Mouse (Mus musculus): ENCODE data around the gene Trpm2. TPM values are rescaled to one million over a fixed set of nuclear protein-coding genes. Genes with fewer than 3 reads are reported as not detected.
A peak's percentile ranks its signal among the peaks of the same experiment; 100 is the strongest.

Trpm2 gene
- polyA plus RNA-seq, 1 experiment from 2014 or later, result 0.85 TPM

DNA sequence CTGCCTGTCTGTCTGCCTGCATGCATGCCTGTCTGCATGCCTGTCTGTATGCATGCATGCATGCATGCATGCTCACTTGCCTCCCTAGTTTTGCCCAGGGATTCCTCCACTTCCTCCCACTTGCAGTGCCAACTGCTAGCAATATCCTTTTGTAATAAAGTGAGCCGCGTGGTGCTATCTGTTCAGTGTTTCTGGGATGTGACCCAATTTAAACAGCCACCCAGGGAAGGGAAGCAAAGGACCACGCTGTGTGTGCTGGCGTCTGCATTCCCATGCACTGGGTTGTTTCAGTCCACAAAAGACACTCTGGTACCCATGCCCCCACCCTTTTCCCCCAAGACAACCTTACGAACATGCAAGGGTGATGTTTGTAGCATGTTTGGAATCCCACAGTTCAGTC, 49.4 kb downstream of the Trpm2 start:
- WGBS, result 90% methylated on average over 5 of the region's 5 CpGs
- no peaks in the 10 kb centered on the region for H3K36me3 ChIP-seq (replicated peaks)
- DNase-seq (ENCODE audit: low spot score), result no peak
- no peaks in the 10 kb centered on the region for H3K27me3 ChIP-seq (replicated peaks; ENCODE audit: low read depth, poor library complexity, severe bottlenecking)
- no peak overlapping the region for H3K27ac ChIP-seq (replicated peaks)
- no peak overlapping the region for H3K4me3 ChIP-seq
- no peaks in the 10 kb centered on the region for H3K4me1 ChIP-seq
- H3K9me3 ChIP-seq, result no peaks in the 10 kb centered on the region

DNA sequence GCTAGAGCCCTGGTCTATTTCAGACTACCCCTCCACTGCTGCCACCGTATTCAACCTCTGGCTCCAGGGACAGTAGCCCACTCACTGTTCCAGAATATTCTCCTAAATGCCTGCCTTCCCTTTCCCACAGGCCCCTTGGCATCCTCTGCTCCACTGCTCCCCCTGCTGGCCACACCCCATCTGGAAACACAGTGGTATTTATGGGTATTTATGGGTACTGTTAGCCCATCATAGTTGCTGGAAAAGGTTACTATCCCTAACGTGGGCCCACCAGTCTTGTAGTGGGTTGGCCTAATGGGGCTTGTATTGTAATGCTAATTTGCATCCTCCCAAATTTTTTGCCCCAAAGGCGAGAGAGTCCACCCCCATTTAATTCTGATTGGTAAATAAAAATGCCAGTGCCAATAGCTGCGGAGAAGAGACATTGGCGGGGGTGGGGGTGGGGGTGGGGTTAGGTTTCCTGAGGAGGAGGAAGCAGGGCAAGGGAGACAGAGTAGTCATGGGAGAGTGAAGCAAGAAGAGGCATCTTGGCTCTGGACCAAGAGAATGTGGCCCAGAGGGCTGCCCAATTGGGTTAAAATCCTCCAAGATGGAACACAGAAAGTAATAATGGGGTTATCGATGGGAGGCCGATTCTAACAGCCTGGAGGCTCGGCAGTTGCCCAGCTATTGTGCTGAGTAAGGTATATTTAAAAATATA, 53.6 kb downstream of the Trpm2 start:
- Histone ChIP-seq H3K4me3 (no peak overlapping the region), H3K4me1 (no peaks in the 10 kb centered on the region), H3K27me3 (replicated peaks; ENCODE audit: low read depth, poor library complexity, severe bottlenecking) (no peaks in the 10 kb centered on the region), H3K9me3 (no peaks in the 10 kb centered on the region), H3K36me3 (replicated peaks) (no peaks in the 10 kb centered on the region), H3K27ac (replicated peaks) (no peak overlapping the region)
- 64% methylated on average over 8 of the region's 8 CpGs for WGBS
- DNase-seq (ENCODE audit: low spot score), result peak; percentile 59

- WGBS, result 75% methylated on average over 4 of the region's 4 CpGs
- no peaks in the 10 kb centered on the region for H3K9me3 ChIP-seq
- H3K36me3 ChIP-seq (replicated peaks), result no peaks in the 10 kb centered on the region
- no peak overlapping the region for H3K27ac ChIP-seq (replicated peaks)
- no peak overlapping the region for H3K4me3 ChIP-seq
- H3K27me3 ChIP-seq (replicated peaks; ENCODE audit: low read depth, poor library complexity, severe bottlenecking), result no peaks in the 10 kb centered on the region
- no peak for DNase-seq (ENCODE audit: low spot score)
- H3K4me1 ChIP-seq, result no peaks in the 10 kb centered on the region
These were observed 57.1 kb downstream of the Trpm2 start for GRCm38 (mm10) chr10:77913292-77913691.

GRCm38 (mm10) chr10:77912605-77913004, 57.8 kb downstream of the Trpm2 start:
- DNase-seq (ENCODE audit: low spot score), result no peak
- H3K36me3 ChIP-seq (replicated peaks), result no peaks in the 10 kb centered on the region
- H3K9me3 ChIP-seq, result no peaks in the 10 kb centered on the region
- no peak overlapping the region for H3K4me3 ChIP-seq
- WGBS, result 81% methylated on average over 7 of the region's 7 CpGs
- no peak overlapping the region for H3K27ac ChIP-seq (replicated peaks)
- no peaks in the 10 kb centered on the region for H3K4me1 ChIP-seq
- H3K27me3 ChIP-seq (replicated peaks; ENCODE audit: low read depth, poor library complexity, severe bottlenecking), result no peaks in the 10 kb centered on the region

DNA sequence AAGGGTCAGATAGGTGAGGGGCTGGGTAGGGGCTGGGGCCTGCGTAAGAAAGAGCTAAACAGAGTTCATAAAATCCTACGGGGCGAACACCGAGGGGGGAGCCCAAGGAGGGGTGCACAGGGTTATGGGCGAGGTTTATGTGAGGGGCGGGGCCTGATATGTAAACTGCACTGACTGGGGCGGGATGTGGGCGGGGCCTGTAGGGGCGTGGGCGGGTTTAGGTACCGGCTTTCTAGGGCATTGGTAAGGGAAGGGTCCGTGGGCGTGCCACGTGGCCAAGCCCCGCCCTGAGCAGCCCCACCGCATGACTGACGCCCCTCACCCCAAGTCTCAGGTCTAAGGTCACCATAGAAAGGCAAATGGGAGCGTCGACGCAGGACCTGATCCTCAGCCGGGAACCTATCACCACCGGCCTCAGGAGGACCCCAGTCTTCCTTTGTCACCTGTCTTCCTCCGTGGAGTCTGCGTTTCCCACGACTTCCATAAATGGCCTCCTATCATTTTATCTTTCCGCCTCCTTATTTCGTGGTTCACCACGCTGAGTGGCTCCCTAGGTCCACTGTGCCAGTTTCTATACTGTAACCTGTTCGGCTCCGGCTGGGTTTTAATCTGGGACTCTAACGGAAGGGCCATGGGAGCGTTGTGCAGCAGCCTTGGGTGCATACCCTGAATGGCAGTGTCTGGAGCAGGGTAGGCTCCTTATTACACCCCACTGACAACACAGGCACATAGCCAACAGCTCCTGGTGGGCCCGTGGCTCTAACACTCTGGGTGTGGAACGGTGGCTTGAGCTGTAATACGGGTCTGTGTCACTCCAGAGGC, 67.3 kb downstream of the Trpm2 start:
- H3K4me3 ChIP-seq, result peak overlapping the region; percentile 77
- H3K27ac ChIP-seq (replicated peaks), result peak overlapping the region; percentile 81; the same call in 1 of the 2 replicates
- WGBS, result 7% methylated on average over 35 of the region's 35 CpGs
- peak; percentile 87 for DNase-seq (ENCODE audit: low spot score)
- peaks cover 23% of the 10 kb centered on the region for H3K4me1 ChIP-seq
- no peaks in the 10 kb centered on the region for H3K36me3 ChIP-seq (replicated peaks)
- peaks cover 25% of the 10 kb centered on the region for H3K27me3 ChIP-seq (replicated peaks; ENCODE audit: low read depth, poor library complexity, severe bottlenecking)
- H3K9me3 ChIP-seq, result no peaks in the 10 kb centered on the region

DNA sequence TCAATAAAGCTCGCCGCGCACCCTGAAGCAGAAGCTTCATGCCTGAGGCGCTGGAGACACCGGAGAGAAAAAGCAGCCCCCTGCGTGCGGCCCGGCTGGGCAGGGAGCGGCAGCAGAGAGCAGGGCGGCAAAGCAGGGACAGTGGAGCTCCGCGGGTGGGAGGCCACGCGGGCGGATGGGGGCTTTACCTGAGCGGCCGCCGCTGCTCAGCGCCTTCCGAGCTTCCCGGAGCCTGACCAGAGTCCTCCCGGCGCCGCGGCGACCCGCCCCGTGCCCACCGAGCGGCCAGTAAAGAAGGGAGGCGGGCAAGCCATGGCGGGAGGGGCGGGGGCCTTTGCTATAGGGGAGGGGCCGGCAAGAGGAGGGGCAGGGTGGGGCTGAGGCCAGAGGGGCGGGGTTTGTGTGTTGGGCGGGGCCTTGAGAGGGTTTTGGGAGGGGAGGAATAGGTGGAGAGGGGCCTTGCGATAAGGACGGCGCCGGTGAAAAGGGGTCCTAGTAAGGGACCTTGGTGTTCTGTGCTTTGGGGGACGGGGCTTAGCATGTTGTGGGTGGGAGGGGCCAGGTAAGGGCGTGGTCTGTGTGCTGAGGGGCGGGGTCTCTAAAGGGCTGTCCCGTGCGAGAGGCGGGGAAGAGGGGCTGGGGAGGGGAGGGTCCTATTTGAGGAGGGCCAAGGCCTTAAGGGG, 68.0 kb downstream of the Trpm2 start, which contains the start of gene Lrrc3:
Gene Lrrc3 (minus strand): TSS at position 326 of the 683 bp plus-strand sequence.
- peak within 1 kb of the TSS; percentile 77 for H3K4me3 ChIP-seq
- DNase-seq (ENCODE audit: low spot score), result peak; percentile 88
- H3K36me3 ChIP-seq (replicated peaks), result no peaks in the 10 kb centered on the region
- peaks cover 25% of the 10 kb centered on the region for H3K27me3 ChIP-seq (replicated peaks; ENCODE audit: low read depth, poor library complexity, severe bottlenecking)
- peaks cover 23% of the 10 kb centered on the region for H3K4me1 ChIP-seq
- H3K9me3 ChIP-seq, result no peaks in the 10 kb centered on the region
- WGBS, result under 1% methylated on average over 46 of the region's 46 CpGs
- H3K27ac ChIP-seq (replicated peaks), result peak within 1 kb of the TSS; percentile 81

DNA sequence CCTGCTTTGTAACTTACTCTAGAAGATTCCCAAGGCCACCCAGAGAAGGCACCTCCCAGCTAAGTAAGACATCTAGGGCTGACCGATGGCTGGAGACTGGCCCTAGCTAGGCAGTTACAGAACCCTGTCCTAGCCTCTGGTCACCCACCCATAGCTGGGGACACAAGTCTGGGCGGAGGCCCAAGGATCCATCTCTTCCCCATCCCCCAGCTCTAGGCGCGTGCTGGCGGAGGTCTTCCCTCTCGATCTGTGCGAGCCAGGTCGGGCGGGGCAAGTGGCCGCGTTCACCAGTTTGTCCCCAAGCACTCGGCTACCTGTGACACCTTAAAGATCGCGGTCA, 68.5 kb downstream of the Trpm2 start:
- Histone ChIP-seq H3K9me3 (no peaks in the 10 kb centered on the region), H3K36me3 (replicated peaks) (no peaks in the 10 kb centered on the region), H3K4me1 (peaks cover 23% of the 10 kb centered on the region), H3K27me3 (replicated peaks; ENCODE audit: low read depth, poor library complexity, severe bottlenecking) (peaks cover 25% of the 10 kb centered on the region), H3K27ac (replicated peaks) (peak overlapping the region; percentile 81), H3K4me3 (peak overlapping the region; percentile 77)
- 3% methylated on average over 14 of the region's 14 CpGs for WGBS
- no peak for DNase-seq (ENCODE audit: low spot score)

DNA sequence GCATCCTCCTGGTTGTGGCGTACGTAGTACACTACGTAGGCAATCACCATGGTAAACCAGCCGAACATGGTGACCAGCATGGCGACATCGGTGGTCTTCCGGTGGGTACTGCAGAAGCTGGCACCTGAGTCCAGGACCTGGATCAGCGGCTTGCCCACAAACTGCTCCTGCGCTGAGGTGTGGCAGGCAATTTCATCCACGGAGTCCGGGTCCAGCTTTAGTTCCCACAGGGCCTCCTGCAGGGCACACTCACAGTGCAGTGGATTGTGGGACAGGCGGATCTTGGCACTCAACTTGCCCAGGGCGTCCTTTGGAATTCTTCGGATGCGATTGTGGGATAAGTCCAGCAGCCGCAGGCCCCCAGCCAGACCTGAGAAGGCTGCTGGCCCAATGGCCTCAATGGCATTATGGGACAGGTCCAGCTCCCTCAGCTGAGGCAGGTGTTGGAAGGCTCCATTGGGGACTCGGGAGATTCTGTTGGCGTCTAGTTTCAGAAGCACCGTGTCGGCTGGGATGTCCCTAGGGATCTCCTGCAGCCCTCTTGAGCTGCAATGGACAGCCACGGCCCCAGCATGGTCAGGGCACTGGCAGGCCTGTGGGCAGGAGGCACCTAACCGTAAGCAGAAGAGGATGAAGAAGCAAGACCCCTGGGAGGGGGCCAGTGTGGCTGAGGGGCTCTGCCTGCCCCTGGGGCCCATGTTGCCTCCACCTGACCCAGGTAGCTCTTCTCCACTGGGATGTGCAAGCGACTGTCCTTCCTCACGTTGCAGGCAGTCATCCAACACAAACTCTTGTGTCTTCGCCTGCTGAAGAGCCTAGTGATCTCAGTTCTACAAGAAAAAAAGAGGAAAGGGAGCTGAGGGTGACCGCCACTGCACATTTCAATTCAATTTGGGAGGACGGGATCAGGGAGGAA, 69.2 kb downstream of the Trpm2 start:
- DNase-seq (ENCODE audit: low spot score), result no peak
- no peaks in the 10 kb centered on the region for H3K36me3 ChIP-seq (replicated peaks)
- peak overlapping the region; percentile 77 for H3K4me3 ChIP-seq
- peaks cover 23% of the 10 kb centered on the region for H3K4me1 ChIP-seq
- H3K27me3 ChIP-seq (replicated peaks; ENCODE audit: low read depth, poor library complexity, severe bottlenecking), result peaks cover 25% of the 10 kb centered on the region
- H3K27ac ChIP-seq (replicated peaks), result no peak overlapping the region
- WGBS, result 85% methylated on average over 27 of the region's 27 CpGs
- H3K9me3 ChIP-seq, result no peaks in the 10 kb centered on the region

- Histone ChIP-seq H3K9me3 (no peaks in the 10 kb centered on the region), H3K4me3 (no peak overlapping the region), H3K4me1 (peaks cover 23% of the 10 kb centered on the region), H3K27ac (replicated peaks) (no peak overlapping the region), H3K27me3 (replicated peaks; ENCODE audit: low read depth, poor library complexity, severe bottlenecking) (peaks cover 25% of the 10 kb centered on the region), H3K36me3 (replicated peaks) (no peaks in the 10 kb centered on the region)
- 81% methylated on average over 7 of the region's 7 CpGs for WGBS
- no peak for DNase-seq (ENCODE audit: low spot score)
These were observed 70.2 kb downstream of the Trpm2 start for GRCm38 (mm10) chr10:77900126-77900525.

DNA sequence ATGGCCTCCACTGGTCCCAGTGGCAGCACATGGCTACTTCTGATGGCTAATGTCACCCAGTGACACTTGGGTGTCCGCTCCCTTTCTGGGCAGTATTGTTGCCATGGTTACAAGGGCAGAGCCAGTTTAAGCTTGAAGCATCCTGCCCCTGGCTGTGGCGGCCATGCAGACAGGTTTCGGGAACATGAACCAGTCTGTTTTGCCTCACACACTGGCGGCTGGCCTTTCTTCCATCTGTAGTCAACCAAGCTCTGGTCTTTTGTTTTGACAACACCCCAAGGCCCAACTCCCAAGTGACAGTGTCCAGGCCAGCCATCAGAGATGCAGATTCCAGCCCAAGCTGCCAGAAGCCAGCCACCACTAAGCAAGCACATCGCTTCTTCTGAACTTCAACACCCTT, 74.8 kb downstream of the Trpm2 start:
- Histone ChIP-seq H3K4me3 (no peak overlapping the region), H3K27ac (replicated peaks) (no peak overlapping the region), H3K36me3 (replicated peaks) (no peaks in the 10 kb centered on the region), H3K9me3 (no peaks in the 10 kb centered on the region), H3K4me1 (no peaks in the 10 kb centered on the region), H3K27me3 (replicated peaks; ENCODE audit: low read depth, poor library complexity, severe bottlenecking) (peaks cover 8% of the 10 kb centered on the region)
- DNase-seq (ENCODE audit: low spot score), result no peak
- 62% methylated on average over 5 of the region's 5 CpGs for WGBS

GRCm38 (mm10) chr10:77890987-77891565, 79.3 kb downstream of the Trpm2 start:
- Histone ChIP-seq H3K4me1 (no peaks in the 10 kb centered on the region), H3K9me3 (peaks cover 7% of the 10 kb centered on the region; the same call in 1 of the 2 replicates), H3K27me3 (replicated peaks; ENCODE audit: low read depth, poor library complexity, severe bottlenecking) (no peaks in the 10 kb centered on the region), H3K36me3 (replicated peaks) (no peaks in the 10 kb centered on the region), H3K4me3 (no peak overlapping the region), H3K27ac (replicated peaks) (no peak overlapping the region)
- 85% methylated on average over 8 of the region's 8 CpGs for WGBS
- DNase-seq (ENCODE audit: low spot score), result no peak
